Mouse (Mus musculus): ENCODE data around the gene Ppp2r1b. TPM values are rescaled to one million over a fixed set of nuclear protein-coding genes. Genes with fewer than 3 reads are reported as not detected.

Gene Ppp2r1b
- total and polyA plus RNA-seq, 3 experiments: 39.6 to 66.6 (median 42.1) TPM

GRCm38 (mm10) chr9:50911861-50912515 is 66.9 kb downstream of the Ppp2r1b start:
- TF ChIP-seq MEF2A (IDR thresholded peaks at IDR 0.05; ENCODE audit: borderline replicate concordance, low read depth, low read length) (no peak), KAT2A (IDR thresholded peaks at IDR 0.05; ENCODE audit: insufficient replicate concordance, low read length) (no peak), MAX (IDR thresholded peaks at IDR 0.05; ENCODE audit: low read length) (no peak), SIN3A (IDR thresholded peaks at IDR 0.05; ENCODE audit: low read length) (no peak), CHD1 (IDR thresholded peaks at IDR 0.05; ENCODE audit: low read depth, low read length) (no peak), JUND (conservative IDR thresholded peaks at IDR 0.05; ENCODE audit: low read depth, low read length) (no peak), POLR2AphosphoS2 (IDR thresholded peaks at IDR 0.05; ENCODE audit: low read depth, low read length) (no peak), MYC (IDR thresholded peaks at IDR 0.05; ENCODE audit: low read depth, low read length) (no peak), MAFK (IDR thresholded peaks at IDR 0.05; ENCODE audit: insufficient replicate concordance, low read length) (no peak), SMC3 (IDR thresholded peaks at IDR 0.05; ENCODE audit: low read depth, low read length) (no peak)
- Histone ChIP-seq H3K9ac (ENCODE audit: insufficient read depth, low read depth) (no peak overlapping the region), H3K27ac (ENCODE audit: insufficient read depth, low read depth) (no peak overlapping the region), H3K4me3 (replicated peaks in 1 of 3; ENCODE audit: low read depth in 2 of 3, low read length in 2 of 3, poor library complexity in 1 of 3) (no peak overlapping the region), H3K27me3 (replicated peaks) (no peaks in the 10 kb centered on the region), H3K36me3 (replicated peaks in 1 of 2; ENCODE audit: control insufficient read depth in 1 of 2, insufficient read depth in 1 of 2, low read length in 1 of 2) (peaks cover 19 to 54% of the 10 kb centered on the region in 2 experiments), H3K4me1 (ENCODE audit: control insufficient read depth in 1 of 2, insufficient read depth in 2 of 2) (no peaks in the 10 kb centered on the region), H3K79me2 (replicated peaks; ENCODE audit: control insufficient read depth, extremely low read depth, insufficient read depth, poor library complexity, severe bottlenecking) (no peaks in the 10 kb centered on the region), H3K9me3 (replicated peaks; ENCODE audit: low read length) (no peaks in the 10 kb centered on the region), H3K4me2 (ENCODE audit: insufficient read depth, low read depth, poor library complexity, severe bottlenecking) (no peak overlapping the region)
- DNase-seq (ENCODE audit: extremely low read depth): no peak
- dilution Hi-C loops (cut with MboI; ENCODE audit: extremely low pct_ligation_motif_present, extremely low pct_unique_long_range_greater_than_20kb, low sequenced_read_pairs): no loop called here
- in situ Hi-C loops (cut with MboI; ENCODE audit: low pct_ligation_motif_present, low pct_unique_long_range_greater_than_20kb, low sequenced_read_pairs): no loop called here

- Histone ChIP-seq H3K36me3 (replicated peaks in 1 of 2; ENCODE audit: control insufficient read depth in 1 of 2, insufficient read depth in 1 of 2, low read length in 1 of 2) (peaks cover 3 to 28% of the 10 kb centered on the region in 2 experiments), H3K4me2 (ENCODE audit: insufficient read depth, low read depth, poor library complexity, severe bottlenecking) (no peak overlapping the region), H3K4me1 (ENCODE audit: control insufficient read depth in 1 of 2, insufficient read depth in 2 of 2) (no peaks in the 10 kb centered on the region), H3K27ac (ENCODE audit: insufficient read depth, low read depth) (no peak overlapping the region), H3K27me3 (replicated peaks) (no peaks in the 10 kb centered on the region), H3K9me3 (replicated peaks; ENCODE audit: low read length) (no peaks in the 10 kb centered on the region), H3K9ac (ENCODE audit: insufficient read depth, low read depth) (no peak overlapping the region), H3K4me3 (replicated peaks in 1 of 3; ENCODE audit: low read depth in 2 of 3, low read length in 2 of 3, poor library complexity in 1 of 3) (no peak overlapping the region), H3K79me2 (replicated peaks; ENCODE audit: control insufficient read depth, extremely low read depth, insufficient read depth, poor library complexity, severe bottlenecking) (no peaks in the 10 kb centered on the region)
- no peak for DNase-seq (ENCODE audit: extremely low read depth)
- in situ Hi-C loops (cut with MboI; ENCODE audit: low pct_ligation_motif_present, low pct_unique_long_range_greater_than_20kb, low sequenced_read_pairs) (no loop called here), dilution Hi-C loops (cut with MboI; ENCODE audit: extremely low pct_ligation_motif_present, extremely low pct_unique_long_range_greater_than_20kb, low sequenced_read_pairs) (no loop called here)
- no peak for TF ChIP-seq SIN3A (IDR thresholded peaks at IDR 0.05; ENCODE audit: low read length)
- no peak for TF ChIP-seq USF2 (conservative IDR thresholded peaks at IDR 0.05; ENCODE audit: low read depth, low read length)
- TF ChIP-seq KAT2A (IDR thresholded peaks at IDR 0.05; ENCODE audit: insufficient replicate concordance, low read length): no peak
- no peak for TF ChIP-seq RAD21 (IDR thresholded peaks at IDR 0.05; ENCODE audit: low read depth, low read length)
- no peak for TF ChIP-seq JUN (IDR thresholded peaks at IDR 0.05; ENCODE audit: insufficient read depth, low read depth, low read length)
- no peak for TF ChIP-seq SMC3 (IDR thresholded peaks at IDR 0.05; ENCODE audit: low read depth, low read length)
- TF ChIP-seq CHD2 (IDR thresholded peaks at IDR 0.05; ENCODE audit: low read length): no peak
- TF ChIP-seq TCF12 (IDR thresholded peaks at IDR 0.05; ENCODE audit: low read depth, low read length): no peak
- TF ChIP-seq NELFE (IDR thresholded peaks at IDR 0.05; ENCODE audit: low read depth, low read length): no peak
- no peak for TF ChIP-seq IRF4 (IDR thresholded peaks at IDR 0.05; ENCODE audit: low read depth, low read length)
- TF ChIP-seq EP300 (IDR thresholded peaks at IDR 0.05; ENCODE audit: low read length): no peak
- no peak for TF ChIP-seq MXI1 (IDR thresholded peaks at IDR 0.05; ENCODE audit: low read depth, low read length)
These were observed 73.0 kb downstream of the Ppp2r1b start for GRCm38 (mm10) chr9:50918131-50918530.
